Mouse (Mus musculus) E14TG2a.4 (cell line): ENCODE measurements around the gene Lef1.

Experiments
- H3K27me3 ChIP-seq: 2 replicates; pipeline ENCODE4 v1.6.1; 2014; ENCODE audit warnings: low read length, control low read depth; ENCODE audit not compliant: insufficient read depth
- H3K36me3 ChIP-seq: 2 replicates; pipeline ENCODE4 v1.6.1; 2014; ENCODE audit warnings: low read length, control low read depth; ENCODE audit not compliant: insufficient read depth
- H3K4me1 ChIP-seq: replicated peaks from 2 replicates; pipeline ENCODE4 v1.6.1; 2014; ENCODE audit warnings: low read depth, low read length, control low read depth
- H3K4me3 ChIP-seq: replicated peaks from 2 replicates; pipeline ENCODE4 v1.5.1; 2014; ENCODE audit warnings: mild to moderate bottlenecking, low read length
- H3K9me3 ChIP-seq: 2 replicates; pipeline ENCODE4 v1.6.1; 2014; ENCODE audit warnings: low read length, control low read depth
- CTCF ChIP-seq: conservative IDR thresholded peaks from 2 replicates; pipeline ENCODE4 v1.5.1; 2014; ENCODE audit warnings: low read length
- NANOG ChIP-seq: IDR thresholded peaks from 2 replicates; pipeline ENCODE4 v1.6.1; 2014; ENCODE audit warnings: borderline replicate concordance, low read length, mixed read lengths
- POU5F1 ChIP-seq: IDR thresholded peaks from 2 replicates; pipeline ENCODE4 v1.6.1; 2014; ENCODE audit warnings: low read length, borderline replicate concordance

Lef1 gene

DNA sequence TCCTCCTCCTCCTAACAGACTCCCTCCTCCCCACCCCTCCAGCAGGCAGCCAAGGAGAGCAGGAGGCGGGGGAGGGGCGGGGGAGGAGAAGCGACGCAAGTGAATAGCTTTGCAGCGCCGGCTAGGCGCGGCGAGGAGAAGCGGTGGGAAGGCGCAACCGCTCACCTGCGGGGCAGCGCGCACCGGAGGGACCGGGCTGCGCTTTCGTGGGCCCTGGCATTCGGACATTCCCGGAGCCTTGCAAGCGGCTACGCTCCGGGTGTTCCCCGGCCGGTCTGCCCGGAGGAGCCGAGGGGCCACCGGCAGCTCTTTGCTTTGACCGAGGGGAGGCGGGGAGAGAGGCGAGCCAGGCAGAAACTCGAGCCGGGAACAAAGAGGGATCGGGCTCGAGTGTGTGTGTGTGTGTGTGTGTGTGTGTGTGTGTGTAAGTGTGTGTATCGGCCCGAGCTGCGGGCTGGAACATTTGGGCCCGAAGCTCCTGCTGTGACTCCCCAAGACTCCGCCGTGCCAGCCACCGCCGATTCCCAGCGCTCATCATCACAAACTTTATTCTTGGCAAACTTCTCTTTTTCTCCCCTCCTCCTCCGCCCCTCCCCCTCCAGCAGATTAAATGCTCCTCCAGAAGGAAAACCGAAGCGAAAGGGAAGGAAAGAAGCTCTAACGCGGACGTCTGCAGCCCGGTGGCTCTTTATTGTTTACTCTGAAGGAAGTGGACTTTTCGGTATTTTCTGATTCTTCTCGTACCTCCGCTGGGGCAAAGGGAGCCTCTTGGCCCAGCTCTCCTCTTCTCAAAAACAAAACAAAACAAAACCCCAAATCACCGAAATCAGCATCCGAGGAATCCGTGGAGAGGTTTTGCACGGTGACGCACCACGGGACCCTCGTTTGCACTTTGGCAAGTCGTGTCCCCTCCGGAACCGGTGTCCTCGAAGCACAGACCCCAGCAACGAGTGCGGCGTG, at the start of gene Lef1:
Lef1 (plus strand) TSS at position 281 of the 960 bp plus-strand sequence.
- no peak for TF ChIP-seq POU5F1
- TF ChIP-seq NANOG = no peak
- no peak for TF ChIP-seq CTCF
- Histone ChIP-seq H3K9me3 (no peaks in the 10 kb centered on the region), H3K4me1 (peaks cover 66% of the 10 kb centered on the region), H3K36me3 (peaks cover 19% of the 10 kb centered on the region), H3K27me3 (peaks cover 75% of the 10 kb centered on the region), H3K4me3 (peak within 1 kb of the TSS; percentile 88)

DNA sequence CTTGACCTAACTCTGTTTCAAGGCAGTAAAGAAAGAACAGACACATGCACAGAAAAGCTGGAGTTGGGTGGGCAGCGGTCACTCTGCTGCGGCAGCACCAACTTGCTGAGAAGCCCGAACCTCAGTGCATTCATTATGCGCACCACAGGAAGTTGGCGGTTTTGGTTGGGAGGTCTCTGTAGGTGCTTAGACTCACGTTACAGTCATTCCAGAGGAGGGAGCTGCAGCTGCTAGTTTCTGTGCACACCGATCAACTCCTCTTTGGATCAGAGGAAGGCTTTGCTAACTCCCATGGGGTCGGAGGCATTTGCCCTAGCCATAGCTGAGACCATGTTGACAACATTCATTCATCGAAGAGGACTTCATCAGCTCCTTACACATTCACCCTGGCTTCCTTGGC, 45.3 kb upstream of the Lef1 start:
- Histone ChIP-seq H3K4me3 (no peak overlapping the region), H3K27me3 (peaks cover 4% of the 10 kb centered on the region; the same call in 1 of the 2 replicates), H3K4me1 (peaks cover 38% of the 10 kb centered on the region), H3K36me3 (no peaks in the 10 kb centered on the region), H3K9me3 (no peaks in the 10 kb centered on the region)
- TF ChIP-seq NANOG (no peak; the same call in 1 of the 2 replicates), POU5F1 (no peak), CTCF (no peak)

GRCm38 (mm10) chr3:131066171-131066570, 44.1 kb upstream of the Lef1 start:
- Histone ChIP-seq H3K36me3 (no peaks in the 10 kb centered on the region), H3K4me3 (no peak overlapping the region), H3K4me1 (peaks cover 38% of the 10 kb centered on the region), H3K27me3 (peaks cover 4% of the 10 kb centered on the region; the same call in 1 of the 2 replicates), H3K9me3 (no peaks in the 10 kb centered on the region)
- TF ChIP-seq POU5F1 (no peak), NANOG (no peak), CTCF (no peak)

DNA sequence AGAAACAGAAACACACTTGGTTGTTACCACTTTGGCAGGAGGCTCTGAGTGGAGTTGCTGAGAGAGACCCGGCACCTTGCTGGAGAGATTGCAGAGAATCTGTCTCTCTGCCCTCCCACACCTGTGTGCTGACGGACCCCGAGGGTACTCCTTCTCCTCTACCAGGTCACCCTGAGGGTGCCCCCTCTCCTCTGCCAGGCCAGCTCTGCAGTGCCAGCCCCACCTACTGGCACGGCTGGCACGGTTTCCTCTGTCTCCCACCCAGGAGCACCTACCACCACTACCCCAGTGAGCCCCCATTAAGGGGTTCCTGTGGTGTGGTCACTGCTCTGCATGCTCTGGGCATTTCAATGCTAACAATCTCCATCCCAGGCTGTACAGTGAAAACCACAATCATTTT, 42.3 kb upstream of the Lef1 start:
- TF ChIP-seq POU5F1 (no peak), NANOG (no peak), CTCF (no peak)
- H3K9me3 ChIP-seq = no peaks in the 10 kb centered on the region
- no peaks in the 10 kb centered on the region for H3K36me3 ChIP-seq
- no peak overlapping the region for H3K4me3 ChIP-seq
- peaks cover 4% of the 10 kb centered on the region; the same call in 1 of the 2 replicates for H3K27me3 ChIP-seq
- peaks cover 38% of the 10 kb centered on the region for H3K4me1 ChIP-seq

GRCm38 (mm10) chr3:131070210-131070609, 40.1 kb upstream of the Lef1 start:
- peaks cover 4% of the 10 kb centered on the region; the same call in 1 of the 2 replicates for H3K27me3 ChIP-seq
- no peaks in the 10 kb centered on the region for H3K36me3 ChIP-seq
- H3K4me1 ChIP-seq = peaks cover 22% of the 10 kb centered on the region
- TF ChIP-seq NANOG = no peak
- no peak for TF ChIP-seq CTCF
- TF ChIP-seq POU5F1 = no peak
- H3K4me3 ChIP-seq = no peak overlapping the region
- no peaks in the 10 kb centered on the region for H3K9me3 ChIP-seq

GRCm38 (mm10) chr3:131072661-131073060, 37.6 kb upstream of the Lef1 start:
- TF ChIP-seq CTCF (no peak), NANOG (no peak), POU5F1 (no peak)
- no peak overlapping the region for H3K4me3 ChIP-seq
- H3K4me1 ChIP-seq = peaks cover 13% of the 10 kb centered on the region
- H3K9me3 ChIP-seq = no peaks in the 10 kb centered on the region
- no peaks in the 10 kb centered on the region for H3K36me3 ChIP-seq
- H3K27me3 ChIP-seq = peaks cover 4% of the 10 kb centered on the region; the same call in 1 of the 2 replicates

- Histone ChIP-seq H3K9me3 (no peaks in the 10 kb centered on the region), H3K4me3 (no peak overlapping the region)
These were observed 36.3 kb upstream of the Lef1 start for GRCm38 (mm10) chr3:131073946-131074345.

GRCm38 (mm10) chr3:131078041-131078621, 32.1 kb upstream of the Lef1 start:
- no peaks in the 10 kb centered on the region for H3K9me3 ChIP-seq
- H3K36me3 ChIP-seq = no peaks in the 10 kb centered on the region
- H3K27me3 ChIP-seq = no peaks in the 10 kb centered on the region
- no peak overlapping the region for H3K4me3 ChIP-seq
- H3K4me1 ChIP-seq = peaks cover 14% of the 10 kb centered on the region
- TF ChIP-seq POU5F1 = no peak
- no peak for TF ChIP-seq NANOG
- no peak for TF ChIP-seq CTCF

More at GRCm38 (mm10) chr3:131073946-131074345, 36.3 kb upstream of the Lef1 start:
- TF ChIP-seq CTCF (no peak), NANOG (no peak), POU5F1 (no peak)
- peaks cover 13% of the 10 kb centered on the region for H3K4me1 ChIP-seq
- no peaks in the 10 kb centered on the region for H3K36me3 ChIP-seq
- no peaks in the 10 kb centered on the region for H3K27me3 ChIP-seq
